Mouse (Mus musculus): ENCODE results near the gene Sept6.

GRCm38 (mm10) chrX:36928791-36929190 is 62.8 kb downstream of the Sept6 start:
- TF ChIP-seq EP300 (IDR thresholded peaks at IDR 0.05; ENCODE audit: low read depth) (no peak), CTCF (IDR thresholded peaks at IDR 0.05; ENCODE audit: low read depth) (no peak)
